Mouse (Mus musculus) adrenal gland, postnatal 4 days (tissue): ENCODE measurements at regions not wholly inside any gene's neighbourhood (a gene's known extent, or its start where the extent isn't known, plus 50 kb on each side); places are given as distances from the start of the nearest gene placed in this dataset.

ENCODE experiments used
- DNase-seq, 2 experiments: peaks; one replicate each; pipeline ENCODE4 v3.0.0; 2021 to 2022; ENCODE audit warnings: low spot score in 2 of 2, mixed read lengths in 2 of 2

DNA sequence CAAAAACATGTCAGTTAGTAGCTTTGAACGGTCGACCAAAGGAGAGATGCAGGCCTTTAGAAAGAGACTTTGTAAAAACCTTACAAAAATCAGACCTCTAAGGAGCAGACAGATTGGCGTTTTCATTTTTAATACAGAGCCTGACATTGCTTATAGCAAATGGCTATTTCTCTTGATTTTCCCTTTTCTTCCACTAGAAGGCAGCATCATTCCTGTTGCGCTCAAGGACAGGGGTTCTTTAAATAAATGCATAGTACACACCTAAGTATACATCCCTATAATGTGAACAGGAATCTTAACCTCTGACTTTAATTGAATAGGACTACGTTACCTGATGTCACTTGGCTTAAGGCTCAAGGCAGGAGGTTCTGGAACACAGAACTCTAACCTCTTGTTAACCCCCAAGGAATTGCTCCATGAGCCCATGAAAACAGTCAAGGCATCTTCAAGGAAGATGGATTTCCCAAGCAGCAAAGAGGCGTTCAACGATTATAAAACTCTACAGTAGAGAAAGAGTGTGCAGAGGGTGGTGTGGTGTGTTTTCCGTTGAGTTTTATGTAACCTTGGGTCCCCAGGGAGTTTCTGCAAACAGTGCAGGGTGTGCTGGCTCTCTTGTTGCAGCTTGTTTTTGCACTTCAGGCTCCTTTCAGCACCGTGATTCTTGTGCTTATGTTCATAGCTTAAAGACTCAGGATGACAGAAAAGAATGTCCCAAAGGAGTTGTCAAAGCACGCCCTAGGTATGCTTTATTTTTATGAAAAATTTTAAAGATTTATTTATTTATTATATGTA lies 124.1 kb upstream of the Zfp648 start:
- DNase-seq, result no peak

DNA sequence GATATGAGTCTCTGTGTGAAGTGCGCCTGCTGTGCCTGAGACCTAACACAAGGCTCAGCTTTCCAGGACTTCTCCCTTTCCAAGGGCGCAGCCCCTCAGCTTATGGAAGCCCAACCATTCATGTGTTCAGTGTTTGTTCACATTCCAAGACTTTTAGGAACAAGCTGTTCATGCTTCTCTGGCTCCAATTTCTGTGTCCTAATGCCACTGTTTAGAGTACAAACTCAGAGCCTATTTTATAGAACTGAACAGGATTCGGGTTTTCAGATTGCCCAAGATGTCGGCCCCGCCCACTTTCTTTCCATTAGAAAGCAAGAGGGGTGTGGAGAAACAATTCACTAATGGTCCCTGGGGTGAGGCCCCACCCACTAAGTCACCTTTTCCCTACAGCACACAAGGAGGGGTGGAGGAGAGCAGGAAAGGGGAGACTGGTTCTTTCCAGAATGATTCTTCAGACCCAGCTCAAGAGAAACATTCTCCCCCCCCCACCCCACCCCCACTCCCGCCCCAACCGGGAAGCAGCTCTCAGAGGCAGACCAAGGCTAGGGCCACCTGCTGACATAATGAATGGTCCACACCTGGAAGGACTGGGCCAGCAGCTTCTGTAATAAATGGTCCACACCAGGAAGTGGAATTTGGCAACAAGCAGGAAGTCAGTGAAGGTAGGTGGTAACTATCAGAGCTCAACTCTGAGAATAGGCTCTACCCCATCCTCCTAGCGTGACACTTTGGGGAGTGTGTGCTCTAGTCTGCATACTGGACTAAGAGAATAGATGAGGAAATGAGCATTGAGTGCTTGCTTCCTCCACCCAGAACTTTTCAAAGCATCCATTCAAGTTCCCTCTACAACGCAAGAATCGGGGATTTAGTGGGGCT lies 120.2 kb upstream of the Zfp648 start:
- no peak for DNase-seq

DNA sequence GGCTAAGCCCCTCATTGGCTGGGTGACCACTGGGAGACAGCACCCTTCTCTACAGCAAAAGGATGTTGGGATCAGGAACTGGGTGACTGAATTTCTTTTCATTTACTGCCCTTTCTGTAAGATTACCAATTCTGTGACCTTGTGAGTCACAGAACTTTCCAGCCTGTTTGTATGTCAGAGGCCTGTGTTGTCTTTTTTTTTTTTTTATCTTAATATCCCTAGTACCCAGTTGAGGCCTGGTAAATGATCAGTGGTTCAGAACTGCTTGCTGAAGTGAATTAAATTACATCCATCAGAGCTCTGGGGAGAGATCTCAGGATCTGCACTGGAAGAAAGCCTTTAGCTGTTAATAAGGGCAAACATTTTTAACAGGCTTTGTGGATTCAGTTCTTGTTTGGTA lies 114.8 kb upstream of the Zfp648 start:
- DNase-seq, result no peak

DNA sequence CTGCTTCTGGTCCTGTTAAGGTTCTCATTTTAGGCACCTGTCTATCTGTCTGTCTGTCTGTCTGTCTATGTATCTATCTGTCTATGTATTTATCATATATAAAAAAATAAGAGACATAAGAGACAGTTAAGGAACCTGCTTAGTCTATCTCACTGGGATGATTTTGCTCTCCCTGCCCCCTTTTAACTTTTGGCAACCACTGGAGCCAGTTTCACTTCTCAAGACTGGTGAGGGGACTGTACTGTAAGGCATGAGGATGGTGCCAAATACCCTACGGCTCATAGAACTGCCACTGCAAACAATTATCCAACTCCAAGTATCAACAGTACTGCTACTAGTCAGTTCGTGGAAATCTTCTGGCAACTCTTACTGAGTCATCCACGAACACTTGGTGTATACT lies 111.2 kb upstream of the Zfp648 start:
- no peak for DNase-seq

DNA sequence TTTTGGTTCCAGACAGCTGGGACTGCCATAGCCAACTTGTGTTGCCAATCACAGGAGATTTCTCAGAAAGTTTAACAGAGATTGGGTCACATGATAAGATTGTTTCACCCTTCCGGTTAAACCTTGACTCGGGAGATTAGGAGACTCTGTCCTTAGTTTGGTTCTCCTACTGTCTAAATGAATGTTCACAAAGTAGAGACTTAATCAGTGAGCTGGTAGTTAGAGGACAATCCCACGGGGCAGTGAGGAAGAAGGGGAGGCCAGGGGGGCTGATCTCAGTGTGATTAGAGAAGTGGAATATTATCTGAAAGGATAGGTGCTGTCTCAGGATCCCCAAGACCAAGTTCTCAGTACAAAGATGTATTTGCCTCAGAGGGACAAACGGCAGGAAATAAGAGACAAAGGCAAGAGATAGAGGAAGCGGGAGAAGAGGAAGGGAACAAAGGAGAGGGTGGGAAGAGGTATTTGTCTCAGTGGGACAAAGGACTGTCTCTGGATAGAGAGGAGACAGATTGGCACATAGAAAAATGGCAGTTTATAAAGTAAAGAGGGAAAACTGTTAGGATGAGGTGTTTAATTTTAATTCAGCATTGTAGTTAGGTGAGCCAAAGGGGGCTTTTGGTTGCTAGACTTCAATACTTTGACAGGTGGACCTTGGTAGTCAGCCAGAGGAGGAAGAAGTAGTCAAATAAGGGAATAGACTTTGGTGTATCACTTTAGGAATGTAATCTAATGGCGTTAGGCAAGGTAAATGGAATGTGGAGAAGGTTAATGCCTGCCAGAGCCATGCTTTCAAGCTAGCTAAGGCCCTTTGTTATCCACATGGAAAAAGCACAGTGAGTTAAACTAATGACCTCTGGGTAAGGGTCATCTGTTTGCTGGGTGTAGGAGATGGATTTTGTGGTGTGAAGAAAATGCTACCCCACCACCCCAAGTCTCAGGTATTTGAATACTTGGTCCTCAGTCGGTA lies 110.2 kb upstream of the Zfp648 start:
- DNase-seq, result no peak

DNA sequence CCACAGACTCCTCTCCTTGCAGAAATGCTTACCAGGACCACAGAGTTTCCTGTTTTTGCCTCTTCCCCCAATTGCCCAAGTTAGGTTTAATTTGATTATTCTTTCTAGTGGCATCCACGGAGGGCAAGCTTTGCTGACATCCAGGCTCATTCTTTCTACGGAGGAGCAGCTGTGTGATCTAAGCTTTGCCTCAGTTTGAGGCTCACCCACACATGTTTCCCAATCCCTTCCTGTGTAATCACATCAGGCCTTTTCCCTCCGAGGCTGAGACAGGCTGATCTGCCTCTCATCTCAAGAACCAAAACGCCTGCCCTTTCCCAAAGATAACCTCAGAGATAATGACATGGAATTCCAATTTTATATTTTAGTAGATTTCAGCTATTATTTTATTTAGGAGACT lies 107.4 kb upstream of the Zfp648 start:
- no peak for DNase-seq

DNA sequence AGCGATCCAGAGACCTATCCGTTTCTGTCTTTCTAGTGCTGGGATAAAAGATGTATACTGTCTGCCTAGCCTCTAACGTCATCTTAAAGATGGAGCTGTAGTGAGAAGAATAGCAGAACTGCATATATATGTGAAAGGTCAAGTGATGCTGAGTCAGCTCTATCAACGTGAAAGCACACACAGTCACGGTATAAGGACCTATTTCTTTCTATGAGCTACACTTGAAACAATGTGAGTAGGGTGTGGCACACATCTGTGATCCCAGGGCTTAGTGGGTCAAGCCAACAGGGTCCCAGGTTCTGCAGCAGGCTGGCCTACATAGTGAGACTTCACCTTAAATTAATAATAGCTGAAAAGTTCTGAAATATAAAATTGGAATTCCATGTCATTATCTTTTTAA lies 106.6 kb upstream of the Zfp648 start:
- no peak for DNase-seq

DNA sequence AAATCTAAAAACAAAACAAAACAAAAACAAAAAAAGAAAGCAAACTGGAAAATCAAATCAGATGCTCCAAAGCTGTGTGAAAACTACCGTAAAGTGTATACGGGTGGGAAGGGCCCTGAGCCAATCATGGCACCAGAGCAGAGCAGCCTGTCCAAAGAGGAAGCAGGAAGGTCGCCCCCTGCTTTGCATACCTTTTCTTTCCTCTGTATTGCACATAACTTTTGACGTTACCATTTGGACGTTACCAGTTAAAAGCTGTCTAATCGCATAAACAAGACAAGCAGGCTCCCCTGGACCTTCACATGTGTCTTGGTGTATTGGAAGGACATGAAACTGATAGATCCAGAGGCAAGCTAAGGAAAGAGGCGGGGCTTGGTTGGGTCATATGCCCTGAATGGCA lies 104.9 kb upstream of the Zfp648 start:
- no peak for DNase-seq

DNA sequence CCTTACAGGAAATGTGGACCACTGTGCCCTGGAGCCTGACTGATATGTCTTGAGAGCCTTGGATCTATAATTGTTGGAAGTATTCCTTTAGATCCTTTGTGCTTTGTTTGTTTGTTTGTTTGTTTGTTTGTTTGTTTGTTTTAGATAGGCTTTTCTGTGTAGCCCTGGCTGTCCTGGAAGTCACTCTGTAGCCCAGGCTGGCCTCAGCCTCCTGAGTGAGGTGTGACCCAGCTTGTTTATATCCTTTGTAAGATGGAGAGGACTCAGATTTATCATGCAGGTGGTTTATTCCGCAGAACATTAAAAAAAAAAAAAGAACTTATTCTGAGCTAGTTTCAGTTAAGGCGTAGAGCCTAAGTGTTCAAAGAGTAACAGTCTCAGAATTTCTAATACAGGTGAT lies 104.1 kb upstream of the Zfp648 start:
- DNase-seq, result no peak

DNA sequence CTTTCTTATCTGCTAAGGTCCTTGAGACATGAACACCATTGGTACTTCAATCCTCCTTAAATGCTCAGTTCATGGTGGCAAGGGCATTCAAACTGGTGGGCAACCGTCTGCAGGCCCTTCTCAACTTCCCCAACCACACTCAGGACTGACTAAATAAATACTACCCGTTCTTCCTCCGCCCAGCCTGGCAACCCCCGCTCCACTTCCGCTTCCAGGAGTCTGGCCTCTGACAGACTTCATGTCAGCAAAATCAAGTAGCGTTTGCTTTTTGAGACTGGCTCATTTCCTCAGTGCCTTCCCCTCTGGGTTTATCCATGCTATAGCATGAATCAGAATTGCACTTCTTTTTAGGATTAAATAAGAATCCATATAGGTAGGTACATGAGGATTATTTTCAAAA lies 103.3 kb upstream of the Zfp648 start:
- no peak for DNase-seq

DNA sequence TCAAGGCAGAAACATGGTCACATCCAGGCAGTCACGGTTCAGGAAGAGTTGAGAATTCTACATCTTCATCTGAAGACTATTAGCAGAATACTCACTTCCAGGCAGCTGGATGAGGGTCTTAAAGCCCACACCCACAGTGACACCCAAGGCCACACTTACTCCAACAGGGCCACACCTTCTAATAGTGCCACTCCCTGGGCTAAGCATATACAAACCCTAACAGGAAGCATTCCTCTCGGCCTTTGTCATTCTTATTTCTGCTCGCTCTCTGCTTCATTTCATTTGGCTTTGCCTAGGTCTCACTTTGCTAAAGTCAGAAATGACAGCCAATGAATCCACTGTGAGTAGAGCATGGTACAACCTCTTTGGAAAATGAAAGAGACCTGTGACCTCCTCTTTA lies 100.4 kb upstream of the Zfp648 start:
- no peak for DNase-seq

DNA sequence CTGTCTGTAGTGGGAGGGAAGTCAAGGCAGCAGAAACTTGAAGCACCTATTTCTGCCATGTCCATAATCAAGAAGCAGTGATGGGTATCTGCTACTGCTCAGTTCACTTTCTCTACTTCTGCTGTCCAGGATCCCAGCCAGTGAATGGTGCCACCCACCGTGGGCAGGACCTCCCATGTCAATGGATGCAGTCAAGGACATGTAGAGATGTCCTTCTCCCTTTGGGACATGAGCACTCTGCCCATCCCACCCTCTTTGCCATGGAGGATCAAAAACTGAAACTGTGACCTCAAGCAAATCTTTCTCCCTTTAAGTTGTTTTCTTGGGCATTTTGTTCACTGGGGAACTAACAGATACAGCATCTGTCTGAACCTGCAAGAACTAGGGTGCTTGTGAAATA lies 99.6 kb upstream of the Zfp648 start:
- DNase-seq, result no peak

DNA sequence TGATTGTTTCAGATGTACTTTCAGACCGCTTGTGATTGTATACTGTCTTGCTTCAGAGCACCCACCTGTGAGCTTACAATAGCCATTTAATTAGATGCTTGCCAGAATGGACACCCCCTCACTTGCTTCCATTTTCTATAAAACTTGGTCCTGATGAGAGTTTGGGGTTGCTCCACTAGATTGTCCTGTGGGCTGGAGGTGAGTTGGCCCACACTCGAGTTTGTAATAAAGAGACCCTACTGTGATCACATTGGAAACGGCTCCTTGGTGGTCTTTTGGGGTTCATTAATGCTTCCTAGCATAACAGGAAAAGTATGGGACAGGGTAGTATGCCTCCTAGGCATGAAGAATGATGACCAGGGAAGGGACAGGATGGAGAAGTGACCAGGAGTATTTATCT lies 98.8 kb upstream of the Zfp648 start:
- DNase-seq, result no peak

DNA sequence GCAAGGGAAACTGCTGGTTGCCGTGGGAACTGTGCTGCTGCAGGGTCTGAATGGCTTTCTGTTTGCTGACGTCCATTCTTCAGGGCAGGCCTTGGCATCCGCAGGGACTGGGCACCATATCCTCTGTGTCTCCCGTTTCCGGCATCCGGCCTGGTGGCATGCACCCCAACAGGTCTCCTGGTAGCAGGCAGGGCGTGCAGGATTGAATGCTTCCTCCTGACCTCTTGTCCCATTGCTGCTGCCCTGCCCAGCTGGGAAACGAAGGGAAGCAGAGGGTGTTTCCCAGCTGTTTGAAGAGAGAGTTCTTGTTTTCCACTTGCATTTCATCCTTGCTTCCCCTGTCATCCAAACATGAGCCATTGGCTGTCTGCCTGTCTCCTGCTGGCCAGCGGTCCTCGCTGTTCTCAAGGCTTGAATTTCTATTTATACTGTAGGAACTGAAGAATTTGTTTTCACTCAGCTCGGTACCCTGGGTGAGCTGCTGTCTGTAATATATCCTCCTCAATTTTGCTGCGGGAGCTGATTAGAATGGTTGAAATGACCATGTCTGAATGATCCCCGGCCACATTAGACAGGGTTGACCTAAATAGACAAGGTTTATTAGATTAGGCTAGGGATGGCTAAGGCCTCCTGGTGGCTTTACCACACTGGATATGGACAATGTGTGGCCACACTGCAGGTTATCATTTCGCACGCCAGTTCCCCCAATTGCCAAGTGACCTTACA lies 98.0 kb upstream of the Zfp648 start:
- DNase-seq, result peak in 1 of 2 experiments; percentile 13

DNA sequence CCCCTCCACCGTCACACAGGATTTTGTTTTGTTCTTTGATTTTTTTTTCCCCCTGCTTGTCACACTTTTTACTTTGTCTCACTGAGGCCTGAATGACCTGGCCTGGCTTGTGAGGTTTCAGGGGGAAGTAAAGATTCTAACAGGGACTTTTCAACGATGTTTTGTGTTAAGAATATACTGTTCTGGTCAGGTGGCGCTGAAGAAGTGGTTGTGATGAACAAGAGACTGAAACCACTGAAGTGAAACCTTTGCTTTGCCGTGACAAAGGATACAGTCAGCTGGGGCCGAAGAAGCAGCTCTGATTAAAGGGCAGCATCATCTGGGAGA lies 97.4 kb upstream of the Zfp648 start:
- DNase-seq, result no peak

DNA sequence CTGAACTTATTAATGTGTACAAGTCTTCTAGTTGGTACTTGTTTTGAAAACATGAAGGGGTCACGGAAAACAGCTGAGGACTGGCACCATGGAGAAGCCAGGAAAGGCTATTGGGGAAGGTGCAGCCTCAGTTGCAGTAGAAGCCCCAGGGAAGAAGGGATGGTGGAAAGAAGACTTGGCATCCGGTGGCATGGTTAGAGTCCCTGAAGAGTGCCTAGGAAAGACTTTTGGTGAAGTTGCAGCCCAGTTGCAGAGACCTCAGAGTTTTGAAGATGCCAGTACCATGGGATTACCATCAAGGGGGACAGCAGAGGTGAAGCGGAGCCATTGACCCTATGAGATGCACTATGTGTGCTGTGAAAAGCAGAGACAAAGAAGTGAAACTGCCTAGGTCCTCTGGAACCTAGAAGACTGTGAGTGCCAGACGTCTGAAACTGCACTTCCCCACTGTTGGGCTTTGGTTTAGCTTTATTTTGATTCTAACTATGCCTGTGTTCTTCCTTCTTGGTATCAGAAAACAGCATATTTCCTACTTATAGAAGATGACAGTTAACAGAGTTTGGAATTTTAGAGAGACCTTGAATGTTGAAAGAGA lies 96.9 kb upstream of the Zfp648 start:
- DNase-seq, result no peak

DNA sequence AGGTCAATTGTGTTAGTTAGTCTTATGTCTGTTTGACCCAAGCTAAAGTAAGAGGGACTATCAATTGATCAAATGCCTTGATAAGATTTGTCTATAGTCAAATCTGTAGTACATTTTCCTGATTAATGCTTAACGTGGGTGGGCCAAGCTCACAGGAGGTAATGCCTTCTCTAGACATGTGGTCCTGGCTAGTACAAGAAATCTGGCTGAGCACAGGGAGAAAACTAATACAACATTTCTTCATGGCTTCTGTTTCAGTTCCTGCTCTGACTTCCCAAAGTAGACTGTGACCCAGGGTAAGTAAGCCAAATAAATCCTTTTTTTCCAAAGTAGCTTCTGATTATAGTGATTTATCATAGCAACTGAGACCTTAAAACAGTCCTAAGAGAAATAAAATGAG lies 96.2 kb upstream of the Zfp648 start:
- DNase-seq, result no peak

DNA sequence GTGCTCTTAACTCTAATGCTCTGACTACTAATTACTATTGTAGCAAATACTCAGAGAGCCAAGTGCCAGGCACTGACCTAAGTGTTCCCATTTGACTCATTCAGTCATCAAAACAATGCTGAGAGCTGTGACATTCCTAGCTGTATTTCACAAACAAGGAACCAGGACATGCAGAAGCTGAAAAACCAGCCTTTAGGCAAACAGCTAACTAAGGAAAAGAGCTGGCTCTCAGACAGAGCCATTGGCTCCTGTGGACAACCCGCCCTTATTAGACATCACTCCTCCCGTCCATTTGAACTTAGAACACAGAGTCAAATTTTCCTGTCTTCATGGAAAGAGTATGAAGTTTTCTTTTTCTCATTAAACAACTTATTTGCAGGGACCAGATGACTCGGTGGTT lies 88.5 kb upstream of the Zfp648 start:
- DNase-seq, result no peak

DNA sequence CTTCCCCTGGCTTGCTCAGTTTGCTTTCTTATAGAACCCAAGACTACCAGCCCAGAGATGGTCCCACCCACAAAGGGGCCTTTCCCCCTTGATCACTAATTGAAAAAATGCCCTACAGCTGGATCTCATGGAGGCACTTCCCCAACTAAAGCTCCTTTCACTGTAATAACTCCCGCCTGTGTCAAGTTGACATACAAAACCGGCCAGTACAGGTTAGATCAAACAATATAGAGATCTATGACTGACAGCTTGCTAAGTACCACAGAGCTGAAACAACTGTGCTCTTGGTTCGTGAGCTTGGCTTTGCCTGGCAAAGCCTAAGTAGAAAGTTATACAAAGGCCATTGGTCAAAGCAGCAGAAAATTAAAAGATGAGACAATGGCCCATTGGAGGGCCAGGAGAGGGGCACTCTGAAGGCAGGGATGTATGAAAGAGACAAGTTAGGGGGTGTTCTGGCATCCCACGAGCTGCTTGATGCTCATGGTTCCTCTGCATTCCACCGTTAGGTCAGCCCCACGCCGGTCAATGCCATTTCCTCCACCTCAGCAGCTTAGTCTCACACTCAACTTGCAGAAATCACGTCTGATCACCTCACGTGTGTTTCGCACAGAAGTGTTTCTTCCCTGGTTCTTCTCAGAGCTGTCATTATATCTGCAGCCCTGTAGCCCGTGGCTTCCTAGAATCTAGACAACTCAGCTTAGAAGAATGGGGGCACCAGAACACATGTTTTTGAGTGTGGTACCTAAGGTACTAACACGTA lies 87.5 kb upstream of the Zfp648 start:
- DNase-seq, result no peak

DNA sequence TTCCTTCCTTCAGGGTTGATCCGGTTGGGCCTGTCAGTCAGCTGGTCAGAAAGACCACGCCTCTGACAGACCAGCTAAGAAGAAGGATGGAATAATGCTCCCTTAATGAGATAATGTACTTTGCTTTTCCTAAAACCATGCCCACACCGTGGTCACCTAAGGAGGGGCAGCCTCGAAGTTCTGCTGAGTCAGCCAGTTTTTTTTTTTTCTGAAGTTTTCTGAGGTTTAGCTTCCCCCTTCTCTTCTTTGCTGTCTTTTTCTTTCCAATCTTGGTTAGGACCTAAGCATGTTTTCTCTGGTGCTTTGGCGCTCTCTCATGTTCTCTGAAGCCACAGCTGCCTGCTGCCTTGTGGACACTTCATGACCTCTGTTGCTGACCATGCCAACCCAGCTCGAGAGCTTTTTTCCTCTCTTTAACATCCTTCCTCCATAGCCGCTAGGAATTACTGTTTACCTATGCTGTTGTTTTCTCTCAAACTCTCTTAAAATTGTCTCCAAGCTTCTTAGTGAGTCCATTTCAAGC lies 84.7 kb upstream of the Zfp648 start:
- no peak for DNase-seq
